Mouse (Mus musculus): ENCODE results near the gene Hlx.

Hlx gene

GRCm38 (mm10) chr1:184732556-184733049 lies at the start of gene Hlx:
Gene Hlx (minus strand): TSS chr1:184732619.
- ATAC-seq (ENCODE audit: insufficient number of reproducible peaks, low FRiP score, low TSS enrichment), result no peak

GRCm38 (mm10) chr1:184782161-184782513 lies 49.7 kb upstream of the Hlx start:
- ATAC-seq (ENCODE audit: insufficient number of reproducible peaks, low FRiP score, low TSS enrichment), result no peak

GRCm38 (mm10) chr1:184781286-184782160 lies 49.1 kb upstream of the Hlx start:
- ATAC-seq (ENCODE audit: insufficient number of reproducible peaks, low FRiP score, low TSS enrichment), result no peak

GRCm38 (mm10) chr1:184778157-184778556 lies 45.7 kb upstream of the Hlx start:
- no peak for ATAC-seq (ENCODE audit: insufficient number of reproducible peaks, low FRiP score, low TSS enrichment)

- no peak for ATAC-seq (ENCODE audit: insufficient number of reproducible peaks, low FRiP score, low TSS enrichment)
Measured at GRCm38 (mm10) chr1:184777061-184777795, 44.8 kb upstream of the Hlx start.

GRCm38 (mm10) chr1:184775289-184775688 lies 42.9 kb upstream of the Hlx start:
- no peak for ATAC-seq (ENCODE audit: insufficient number of reproducible peaks, low FRiP score, low TSS enrichment)

GRCm38 (mm10) chr1:184771891-184772249 lies 39.5 kb upstream of the Hlx start:
- ATAC-seq (ENCODE audit: insufficient number of reproducible peaks, low FRiP score, low TSS enrichment), result 0 out of 2 replicates have a peak, but pooled peaks have one; percentile 22

- ATAC-seq (ENCODE audit: insufficient number of reproducible peaks, low FRiP score, low TSS enrichment), result peak; percentile 36; the same call in 1 of the 2 replicates
Measured at GRCm38 (mm10) chr1:184771202-184771890, 38.9 kb upstream of the Hlx start.

- ATAC-seq (ENCODE audit: insufficient number of reproducible peaks, low FRiP score, low TSS enrichment), result no peak
Measured at GRCm38 (mm10) chr1:184763866-184764265, 31.4 kb upstream of the Hlx start.

- no peak for ATAC-seq (ENCODE audit: insufficient number of reproducible peaks, low FRiP score, low TSS enrichment)
Measured at GRCm38 (mm10) chr1:184762941-184763340, 30.5 kb upstream of the Hlx start.

- no peak for ATAC-seq (ENCODE audit: insufficient number of reproducible peaks, low FRiP score, low TSS enrichment)
Measured at GRCm38 (mm10) chr1:184761988-184762387, 29.6 kb upstream of the Hlx start.

- no peak for ATAC-seq (ENCODE audit: insufficient number of reproducible peaks, low FRiP score, low TSS enrichment)
Measured at GRCm38 (mm10) chr1:184752671-184753070, 20.3 kb upstream of the Hlx start.

- ATAC-seq (ENCODE audit: insufficient number of reproducible peaks, low FRiP score, low TSS enrichment), result no peak
Measured at GRCm38 (mm10) chr1:184750114-184750664, 17.8 kb upstream of the Hlx start.

GRCm38 (mm10) chr1:184748692-184749152 lies 16.3 kb upstream of the Hlx start:
- peak; percentile 45; the same call in 1 of the 2 replicates for ATAC-seq (ENCODE audit: insufficient number of reproducible peaks, low FRiP score, low TSS enrichment)

GRCm38 (mm10) chr1:184737876-184738479 lies 5.6 kb upstream of the Hlx start:
- no peak for ATAC-seq (ENCODE audit: insufficient number of reproducible peaks, low FRiP score, low TSS enrichment)

GRCm38 (mm10) chr1:184737228-184737627 lies 4.8 kb upstream of the Hlx start:
- no peak for ATAC-seq (ENCODE audit: insufficient number of reproducible peaks, low FRiP score, low TSS enrichment)

- no peak for ATAC-seq (ENCODE audit: insufficient number of reproducible peaks, low FRiP score, low TSS enrichment)
Measured at GRCm38 (mm10) chr1:184736260-184736659, 3.8 kb upstream of the Hlx start.

GRCm38 (mm10) chr1:184734991-184735920 lies 2.8 kb upstream of the Hlx start:
- no peak for ATAC-seq (ENCODE audit: insufficient number of reproducible peaks, low FRiP score, low TSS enrichment)
